ENCODE assay signal across 7 mouse cellular contexts in genomic region chr13:30186456-30186855, GRCm38 (mm10). TPM values are rescaled to one million over a fixed set of nuclear protein-coding genes. Genes with fewer than 3 reads are reported as not detected.
DNase-seq lines count a peak whose midpoint lies in the region; ATAC-seq and TF ChIP-seq lines count a peak whose summit lies in the region.

No protein-coding gene starts in this region.

- no peak for TF ChIP-seq EP300 in lung, postnatal 0 days (IDR thresholded peaks at IDR 0.05)

- H3K4me3 ChIP-seq in embryonic facial prominence, embryonic 10.5 days, result no peak overlapping the region
- H3K4me3 ChIP-seq in intestine, embryonic 16.5 days (ENCODE audit: low read length), result no peak overlapping the region
- H3K4me3 ChIP-seq in lung, postnatal 0 days (ENCODE audit: low read depth, low read length), result no peak overlapping the region
- no peak overlapping the region for H3K4me3 ChIP-seq in stomach, embryonic 14.5 days (ENCODE audit: low read depth, low read length)

- no peak overlapping the region for H3K4me2 ChIP-seq in intestine, embryonic 16.5 days (ENCODE audit: low read depth, low read length)
- H3K4me2 ChIP-seq in lung, postnatal 0 days (replicated peaks; ENCODE audit: low read depth, low read length), result no peak overlapping the region
- H3K4me2 ChIP-seq in stomach, embryonic 14.5 days (replicated peaks; ENCODE audit: low read depth, low read length), result no peak overlapping the region

- WGBS in embryonic facial prominence, embryonic 10.5 days, result 68% methylated on average over 8 of the region's 8 CpGs
- 58% methylated on average over 8 of the region's 8 CpGs for WGBS in intestine, embryonic 16.5 days
- WGBS in lung, postnatal 0 days, result 55% methylated on average over 8 of the region's 8 CpGs
- WGBS in stomach, embryonic 14.5 days, result 58% methylated on average over 8 of the region's 8 CpGs

- H3K27me3 ChIP-seq in embryonic facial prominence, embryonic 10.5 days (replicated peaks; ENCODE audit: low read depth, poor library complexity, severe bottlenecking), result no peaks in the 10 kb centered on the region
- H3K27me3 ChIP-seq in intestine, embryonic 16.5 days (replicated peaks; ENCODE audit: control insufficient read depth, insufficient read depth, low read length), result no peaks in the 10 kb centered on the region
- H3K27me3 ChIP-seq in lung, postnatal 0 days (replicated peaks; ENCODE audit: insufficient read depth, low read length), result no peaks in the 10 kb centered on the region
- no peaks in the 10 kb centered on the region for H3K27me3 ChIP-seq in stomach, embryonic 14.5 days (ENCODE audit: control insufficient read depth, insufficient read depth, low read length)

- peak; percentile 26; the same call in 1 of the 2 replicates for ATAC-seq in intestine, embryonic 16.5 days
- peak; percentile 57 for ATAC-seq in lung, postnatal 0 days
- peak; percentile 69; the same call in 1 of the 2 replicates for ATAC-seq in stomach, embryonic 14.5 days (ENCODE audit: insufficient number of reproducible peaks, insufficient read depth, low FRiP score, low read depth)

- TF ChIP-seq CTCF in lung, postnatal 0 days (IDR thresholded peaks at IDR 0.05), result no peak

- no peak overlapping the region for H3K9ac ChIP-seq in intestine, embryonic 16.5 days (ENCODE audit: low read depth, low read length)
- no peak overlapping the region for H3K9ac ChIP-seq in lung, postnatal 0 days (replicated peaks; ENCODE audit: low read depth)
- H3K9ac ChIP-seq in stomach, embryonic 14.5 days (replicated peaks; ENCODE audit: low read depth, low read length), result no peak overlapping the region

- DNase-seq in R1 (ENCODE audit: low read depth, low spot score), result peak; percentile 16
- no peak for DNase-seq in embryonic facial prominence, embryonic 10.5 days (ENCODE audit: low spot score)
- peak; percentile 55 for DNase-seq in lung, postnatal 0 days (ENCODE audit: low spot score)
- no peak for DNase-seq in T-cell, adult 2 months (ENCODE audit: low spot score)
- DNase-seq in adrenal gland, adult 8-10 months, result no peak

- H3K27ac ChIP-seq in embryonic facial prominence, embryonic 10.5 days (replicated peaks), result peak overlapping the region; percentile 30; the same call in 1 of the 2 replicates
- H3K27ac ChIP-seq in intestine, embryonic 16.5 days (ENCODE audit: low read length), result no peak overlapping the region
- no peak overlapping the region for H3K27ac ChIP-seq in lung, postnatal 0 days (ENCODE audit: low read length)
- no peak overlapping the region; the same call in 1 of the 2 replicates for H3K27ac ChIP-seq in stomach, embryonic 14.5 days (ENCODE audit: low read length)

- peaks cover 18% of the 10 kb centered on the region for H3K4me1 ChIP-seq in embryonic facial prominence, embryonic 10.5 days
- no peaks in the 10 kb centered on the region for H3K4me1 ChIP-seq in intestine, embryonic 16.5 days (ENCODE audit: control insufficient read depth, insufficient read depth, low read length)
- no peaks in the 10 kb centered on the region for H3K4me1 ChIP-seq in lung, postnatal 0 days (ENCODE audit: insufficient read depth, low read depth, low read length)
- H3K4me1 ChIP-seq in stomach, embryonic 14.5 days (ENCODE audit: control insufficient read depth, insufficient read depth, low read length), result 0 out of 2 replicates have a peak, but pooled peaks cover 8% of the 10 kb centered on the region

- H3K36me3 ChIP-seq in embryonic facial prominence, embryonic 10.5 days (replicated peaks), result no peaks in the 10 kb centered on the region
- no peaks in the 10 kb centered on the region for H3K36me3 ChIP-seq in intestine, embryonic 16.5 days (ENCODE audit: control insufficient read depth, insufficient read depth, low read length)
- H3K36me3 ChIP-seq in lung, postnatal 0 days (ENCODE audit: insufficient read depth, low read length), result no peaks in the 10 kb centered on the region
- H3K36me3 ChIP-seq in stomach, embryonic 14.5 days (ENCODE audit: control insufficient read depth, insufficient read depth, low read length), result no peaks in the 10 kb centered on the region

- no peaks in the 10 kb centered on the region for H3K9me3 ChIP-seq in embryonic facial prominence, embryonic 10.5 days
- H3K9me3 ChIP-seq in intestine, embryonic 16.5 days (ENCODE audit: control insufficient read depth, low read length), result no peaks in the 10 kb centered on the region
- H3K9me3 ChIP-seq in lung, postnatal 0 days (ENCODE audit: low read length), result no peaks in the 10 kb centered on the region
- no peaks in the 10 kb centered on the region for H3K9me3 ChIP-seq in stomach, embryonic 14.5 days (ENCODE audit: control insufficient read depth, low read depth, low read length)

RNA-seq across cellular contexts. Expression of gene Mboat1, which starts 50.2 kb away (rescaled TPM):
- polyA plus RNA-seq in embryonic facial prominence, embryonic 10.5 days (2016; fragmentation: Nextera tagmentation; extraction: Ambion mirVana), result 6.3 and 7.6 TPM in 2 replicates
- polyA plus RNA-seq in intestine, embryonic 16.5 days (2015; fragmentation: Nextera tagmentation; extraction: Ambion mirVana), result 37.4 and 44.2 TPM in 2 replicates
- polyA plus RNA-seq in lung, postnatal 0 days (2015; fragmentation: Nextera tagmentation; extraction: Ambion mirVana), result 18.6 and 20.6 TPM in 2 replicates
- 38.2 and 45.7 TPM in 2 replicates for polyA plus RNA-seq in stomach, embryonic 14.5 days (2014; fragmentation: Nextera tagmentation; extraction: Ambion mirVana)
- total RNA-seq in adrenal gland, adult 8-10 months (2022), result 1 to 10 TPM; 3.9 to 4.4 (median 4.1) TPM

Comparison
In these comparisons a context has a peak if more than half of its experiments do, and no peak if none do; other contexts are left out.
1. DNase-seq: peak in R1 (single experiment) and lung, postnatal 0 days (single experiment); none in embryonic facial prominence, embryonic 10.5 days (single experiment), T-cell, adult 2 months (single experiment) and adrenal gland, adult 8-10 months (single experiment).
2. Peak in every context shown above with its lines, with median percentiles within 50 percentile points of each other: ATAC-seq.